Mouse (Mus musculus) layer of hippocampus, adult 2 months (tissue): ENCODE results near the gene Gm11172. TPM values are rescaled to one million over a fixed set of nuclear protein-coding genes. Genes with fewer than 3 reads are reported as not detected.

Experiments
- DNase-seq, 2 experiments: peaks; one replicate each; pipeline ENCODE4 v3.0.0; 2022; ENCODE audit warnings: low spot score in 2 of 2
- H3K27ac ChIP-seq: fragments of 200-600 bp; 2 replicates; pipeline ENCODE4 v1.8.1; 2022
- H3K4me3 ChIP-seq: fragments of 200-600 bp; 2 replicates; pipeline ENCODE4 v1.8.1; 2022; ENCODE audit warnings: mild to moderate bottlenecking
- CTCF ChIP-seq: fragments of 200-600 bp; conservative IDR thresholded peaks from 2 replicates; pipeline ENCODE4 v1.8.1; 2022; ENCODE audit warnings: antibody characterized with exemption, mild to moderate bottlenecking, moderate library complexity
- total RNA-seq, 2 experiments: library from RNA; stranded (reverse); gene quantifications; 2 replicates each; pipeline ENCODE4 v1.2.3; 2021

Gene Gm11172
- total RNA-seq, 2 experiments from 2014 or later = not detected

DNA sequence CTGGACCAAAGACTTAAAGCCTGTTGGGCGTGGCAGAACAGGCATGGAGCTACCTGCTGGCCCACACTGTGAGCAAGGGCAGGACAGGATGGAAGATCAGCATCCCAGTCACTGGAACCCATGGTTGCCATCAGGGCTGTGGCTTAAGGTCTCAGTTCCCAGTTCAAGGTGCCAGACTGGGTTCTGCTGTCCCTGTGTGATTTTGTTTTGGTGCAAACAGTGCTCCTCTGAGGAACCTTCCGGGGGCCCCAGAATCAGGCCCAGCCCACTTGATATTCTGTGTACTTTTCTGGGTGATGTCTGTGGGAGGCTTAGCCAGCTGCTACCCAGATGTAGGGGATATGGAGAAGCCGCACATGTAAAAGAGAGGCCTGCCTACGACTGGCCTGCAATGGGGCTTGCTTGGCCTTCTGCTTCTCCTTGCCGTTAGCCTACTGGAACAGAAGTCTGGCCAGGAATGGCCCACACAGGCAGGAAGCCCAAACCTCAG is 32.0 kb upstream of the Gm11172 start:
- Histone ChIP-seq H3K4me3 (no peak overlapping the region), H3K27ac (no peak overlapping the region)
- no peak for DNase-seq
- no peak for TF ChIP-seq CTCF

GRCm38 (mm10) chr16:10781862-10782371 is 30.8 kb upstream of the Gm11172 start:
- Histone ChIP-seq H3K27ac (no peak overlapping the region), H3K4me3 (no peak overlapping the region)
- DNase-seq = no peak
- TF ChIP-seq CTCF = no peak

DNA sequence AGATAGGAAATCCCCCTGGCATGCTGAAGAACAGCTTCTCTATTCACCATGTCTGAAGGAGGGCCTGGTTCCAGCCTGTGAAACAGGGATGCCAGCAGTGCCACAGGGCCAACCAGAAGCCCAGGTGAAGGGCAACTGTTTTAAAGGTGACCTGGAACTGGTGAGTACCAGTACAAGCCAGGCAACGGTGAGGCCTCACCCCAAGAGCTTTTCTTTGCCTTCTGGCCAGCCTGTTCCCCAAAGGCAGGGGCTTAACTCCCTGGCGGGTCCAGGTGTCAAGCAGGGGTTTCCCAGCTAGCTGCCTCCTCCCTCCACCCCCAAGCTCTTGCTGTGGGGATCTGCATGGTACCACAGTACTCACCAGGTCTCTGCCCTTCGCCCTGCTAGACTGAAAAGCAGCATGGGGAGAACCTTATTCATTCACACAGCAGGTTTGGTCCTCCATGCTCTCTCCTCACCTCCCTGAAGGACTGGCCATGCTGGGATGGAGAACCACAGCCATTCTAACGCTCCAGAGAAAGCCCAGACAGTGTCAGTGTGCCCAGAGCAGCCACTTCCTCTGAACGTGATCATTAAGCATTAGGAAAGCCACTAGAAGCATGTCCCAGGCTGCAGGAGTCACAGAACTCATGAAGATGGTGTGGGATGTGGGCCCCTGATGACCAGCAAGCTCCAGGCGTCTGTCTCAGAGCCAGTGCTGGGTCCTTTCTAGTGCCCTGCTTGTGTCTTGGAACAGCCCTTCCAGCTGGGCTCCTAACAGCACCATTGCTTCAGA is 30.2 kb upstream of the Gm11172 start:
- no peak for DNase-seq
- H3K27ac ChIP-seq = no peak overlapping the region
- H3K4me3 ChIP-seq = no peak overlapping the region
- no peak for TF ChIP-seq CTCF

DNA sequence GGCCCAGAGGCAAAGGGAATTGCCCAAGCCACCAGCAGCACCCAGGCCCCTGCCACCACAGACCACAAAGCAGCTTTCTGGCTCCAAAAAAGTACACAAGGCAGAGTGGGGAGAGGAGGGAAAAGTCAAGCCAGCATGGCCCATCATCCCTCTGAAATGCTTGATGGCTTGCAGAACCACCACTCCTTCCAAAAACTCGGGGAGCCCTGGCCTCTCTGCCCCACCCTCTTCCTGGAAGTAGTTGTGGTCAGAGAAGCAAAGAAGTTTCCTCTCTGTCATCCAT is 29.6 kb upstream of the Gm11172 start:
- Histone ChIP-seq H3K27ac (no peak overlapping the region), H3K4me3 (no peak overlapping the region)
- no peak for DNase-seq
- no peak for TF ChIP-seq CTCF

- H3K4me3 ChIP-seq = no peak overlapping the region
- TF ChIP-seq CTCF = no peak
- no peak overlapping the region for H3K27ac ChIP-seq
- DNase-seq = no peak
These were observed 29.3 kb upstream of the Gm11172 start for GRCm38 (mm10) chr16:10783451-10783850.

DNA sequence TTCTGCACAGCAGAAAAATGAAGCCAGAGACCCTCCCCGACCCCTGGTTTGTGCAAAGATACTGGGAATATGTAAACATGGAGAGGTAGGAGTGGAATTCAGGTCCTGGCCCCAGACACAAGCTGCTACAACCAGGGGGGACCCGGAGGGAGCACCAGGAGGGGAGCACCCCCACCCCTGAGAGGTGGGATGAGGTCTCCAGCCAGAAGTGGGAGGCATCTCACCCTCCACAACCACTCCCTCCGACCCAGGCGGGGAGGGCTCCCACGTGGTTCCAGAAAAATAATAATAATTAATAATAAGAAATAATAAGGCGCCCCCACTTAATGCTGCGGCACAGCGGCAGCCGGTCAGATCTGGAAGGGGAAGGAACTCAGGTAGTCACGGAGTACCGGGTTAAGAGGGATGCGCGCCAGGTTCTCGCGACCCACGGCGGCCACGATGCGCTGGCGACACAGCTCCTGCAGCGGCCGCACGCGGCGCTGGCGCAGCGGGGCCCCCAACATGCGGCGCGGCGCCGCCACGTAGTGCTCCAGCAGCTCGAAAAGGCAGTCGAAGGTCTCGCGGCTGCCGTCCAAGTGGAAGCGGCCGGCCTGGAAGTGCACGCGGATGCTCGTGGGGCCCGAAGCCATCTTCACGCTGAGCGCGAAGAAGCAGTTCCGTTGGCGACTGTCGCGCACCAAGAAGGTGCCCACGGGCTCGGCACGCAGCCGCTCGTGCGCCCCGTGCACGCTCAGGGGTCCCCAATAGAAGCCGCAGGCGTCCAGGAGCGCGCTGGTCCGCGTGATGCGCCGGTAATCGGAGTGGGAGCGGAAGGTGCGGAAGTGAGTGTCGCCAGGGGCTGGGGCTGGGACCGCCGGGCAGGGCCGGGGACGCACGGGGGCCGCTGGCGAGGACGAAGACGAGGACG is 28.6 kb upstream of the Gm11172 start:
- peak overlapping the region; percentile 86 for H3K4me3 ChIP-seq
- peak in 1 of 2 experiments; percentile 17 for DNase-seq
- TF ChIP-seq CTCF = peak; percentile 42
- H3K27ac ChIP-seq = peak overlapping the region; percentile 97

- peak overlapping the region; percentile 97 for H3K27ac ChIP-seq
- peak; percentile 80 to 90 for DNase-seq
- H3K4me3 ChIP-seq = peak overlapping the region; percentile 86
- TF ChIP-seq CTCF = peak; percentile 89
These were observed 27.8 kb upstream of the Gm11172 start for GRCm38 (mm10) chr16:10784793-10785370.

GRCm38 (mm10) chr16:10785371-10786231 is 27.1 kb upstream of the Gm11172 start, which contains the start of gene Socs1:
Gene Socs1, minus strand, starts transcription at chr16:10785536.
- Histone ChIP-seq H3K27ac (peak within 1 kb of the TSS; percentile 97), H3K4me3 (peak within 1 kb of the TSS; percentile 86)
- peak; percentile 69 to 72 for DNase-seq
- peak; percentile 19 for TF ChIP-seq CTCF

GRCm38 (mm10) chr16:10786288-10786687 is 26.4 kb upstream of the Gm11172 start:
- Histone ChIP-seq H3K4me3 (peak overlapping the region; percentile 86), H3K27ac (peak overlapping the region; percentile 97)
- DNase-seq = peak; percentile 76 to 79
- peak; percentile 90 for TF ChIP-seq CTCF

- Histone ChIP-seq H3K4me3 (no peak overlapping the region), H3K27ac (peak overlapping the region; percentile 97; the same call in 1 of the 2 replicates)
- TF ChIP-seq CTCF = no peak
- no peak for DNase-seq
These were observed 25.8 kb upstream of the Gm11172 start for GRCm38 (mm10) chr16:10786782-10787547.

GRCm38 (mm10) chr16:10787548-10788058 is 25.1 kb upstream of the Gm11172 start:
- no peak for DNase-seq
- Histone ChIP-seq H3K4me3 (no peak overlapping the region), H3K27ac (no peak overlapping the region)
- TF ChIP-seq CTCF = peak; percentile 45
